Mouse (Mus musculus) left cerebral cortex, postnatal 4 days (tissue): ENCODE measurements at regions not wholly inside any gene's neighbourhood (a gene's known extent, or its start where the extent isn't known, plus 50 kb on each side); places are given as distances from the start of the nearest gene placed in this dataset.
"Not testable (repeated sequence)": the region's sequence is repeated elsewhere in the genome, so short reads cannot be mapped to it uniquely, and the experiment has no call there.

Source experiments
- DNase-seq: peaks from one replicate; pipeline ENCODE4 v3.0.0-alpha.2; 2022
- intact Hi-C: fragments of 180-260 bp; cut with DNase I; formaldehyde crosslinking; loops from one replicate; pipeline ENCODE4 v1.15.1; 2025

GRCm38 (mm10) chr3:61913186-61913585, 425.0 kb upstream of the Arhgef26 start:
- DNase-seq, intact Hi-C loops: not testable (repeated sequence)

- peak; percentile 20 for DNase-seq
- intact Hi-C loops, result not testable (repeated sequence)
These were observed 422.0 kb upstream of the Arhgef26 start for GRCm38 (mm10) chr3:61916106-61916505.
